Mouse (Mus musculus) E14TG2a.4 (cell line): Measurements from ENCODE around the gene Grm2.

Experiments
- CTCF ChIP-seq: conservative IDR thresholded peaks from 2 replicates; pipeline ENCODE4 v1.5.1; 2014; ENCODE audit warnings: low read length
- POU5F1 ChIP-seq: IDR thresholded peaks from 2 replicates; pipeline ENCODE4 v1.6.1; 2014; ENCODE audit warnings: low read length, borderline replicate concordance

GRCm38 (mm10) chr9:106659935-106660334 lies 4.1 kb upstream of the Grm2 start:
- TF ChIP-seq CTCF (no peak), POU5F1 (no peak)
